Mouse (Mus musculus): ENCODE measurements around the gene Cutal. TPM values are rescaled to one million over a fixed set of nuclear protein-coding genes. Genes with fewer than 3 reads are reported as not detected.
A peak's percentile ranks its signal among the peaks of the same experiment; 100 is the strongest.

Cutal gene
- total and polyA plus RNA-seq, 3 experiments = not detected

GRCm38 (mm10) chr2:34914823-34915082 is 40.6 kb downstream of the Cutal start:
- Histone ChIP-seq H3K4me3 (ENCODE audit: control insufficient read depth in 1 of 2, insufficient read depth in 1 of 2, low read depth in 2 of 2, low read length in 2 of 2) (peak overlapping the region; percentile 65 to 85), H3K9ac (ENCODE audit: control insufficient read depth, low read depth, low read length, poor library complexity, severe bottlenecking) (peak overlapping the region; percentile 93), H3K27ac (ENCODE audit: control insufficient read depth, low read depth, low read length) (no peak overlapping the region)

GRCm38 (mm10) chr2:34915103-34915502 is 40.9 kb downstream of the Cutal start:
- peaks cover 0 to 2% of the 10 kb centered on the region in 2 experiments; a peak in 1 of 4 replicates for H3K27me3 ChIP-seq (ENCODE audit: control insufficient read depth in 1 of 2, insufficient read depth in 2 of 2, low read length in 2 of 2)
- H3K36me3 ChIP-seq (ENCODE audit: control insufficient read depth in 1 of 2, insufficient read depth in 2 of 2, low read length in 2 of 2) = peaks cover 0 to 4% of the 10 kb centered on the region in 2 experiments; a peak in 1 of 4 replicates
- H3K27ac ChIP-seq (ENCODE audit: control insufficient read depth, low read depth, low read length) = no peak overlapping the region
- no peak overlapping the region for H3K4me3 ChIP-seq (ENCODE audit: control insufficient read depth in 1 of 2, insufficient read depth in 1 of 2, low read depth in 2 of 2, low read length in 2 of 2)
- no peak overlapping the region for H3K9ac ChIP-seq (ENCODE audit: control insufficient read depth, low read depth, low read length, poor library complexity, severe bottlenecking)
- peaks cover 0 to 9% of the 10 kb centered on the region in 2 experiments; a peak in 2 of 4 replicates for H3K4me1 ChIP-seq (ENCODE audit: control insufficient read depth in 1 of 2, insufficient read depth in 2 of 2, low read length in 2 of 2)
- TF ChIP-seq UBTF (IDR thresholded peaks at IDR 0.05; ENCODE audit: borderline replicate concordance, insufficient read depth, low read depth, low read length) = no peak
- TF ChIP-seq HCFC1 (IDR thresholded peaks at IDR 0.05; ENCODE audit: low read depth, low read length) = no peak
- no peak for TF ChIP-seq CHD2 (IDR thresholded peaks at IDR 0.05; ENCODE audit: low read length)
- no peak for TF ChIP-seq GABPA (IDR thresholded peaks at IDR 0.05; ENCODE audit: low read depth, low read length)
- TF ChIP-seq POLR2AphosphoS2 (IDR thresholded peaks at IDR 0.05; ENCODE audit: low read length) = no peak
- TF ChIP-seq CHD1 (IDR thresholded peaks at IDR 0.05; ENCODE audit: low read depth, low read length) = no peak
- TF ChIP-seq POLR2AphosphoS5 (IDR thresholded peaks at IDR 0.05; ENCODE audit: borderline replicate concordance, low read depth, low read length) = no peak
- TF ChIP-seq TBP (IDR thresholded peaks at IDR 0.05; ENCODE audit: low read depth, low read length) = no peak
- no peak for TF ChIP-seq BHLHE40 (IDR thresholded peaks at IDR 0.05; ENCODE audit: borderline replicate concordance, low read depth, low read length)
- no peak for TF ChIP-seq ZKSCAN1 (IDR thresholded peaks at IDR 0.05; ENCODE audit: low read depth, low read length)
- TF ChIP-seq SIN3A (IDR thresholded peaks at IDR 0.05; ENCODE audit: low read length) = no peak
- TF ChIP-seq JUND (IDR thresholded peaks at IDR 0.05; ENCODE audit: low read depth, low read length) = no peak
- no peak for TF ChIP-seq SMC3 (IDR thresholded peaks at IDR 0.05; ENCODE audit: low read depth, low read length)
- TF ChIP-seq GATA1 (IDR thresholded peaks at IDR 0.05; ENCODE audit: low read depth, low read length) = no peak
- TF ChIP-seq MYC (IDR thresholded peaks at IDR 0.05; ENCODE audit: low read depth, low read length) = no peak
- TF ChIP-seq POLR2A (IDR thresholded peaks at IDR 0.05; ENCODE audit: control insufficient read depth in 1 of 2, insufficient read depth in 1 of 2, low read depth in 1 of 2, low read length in 2 of 2, poor library complexity in 1 of 2) = no peak
- no peak for TF ChIP-seq TAL1 (IDR thresholded peaks at IDR 0.05; ENCODE audit: low read length)
- TF ChIP-seq RCOR1 (IDR thresholded peaks at IDR 0.05; ENCODE audit: low read depth, low read length) = no peak
- H3K9me3 ChIP-seq (replicated peaks; ENCODE audit: insufficient read depth, low read length) = no peaks in the 10 kb centered on the region
- peaks cover 5% of the 10 kb centered on the region for H3K79me2 ChIP-seq (ENCODE audit: control insufficient read depth, insufficient read depth, low read length, poor library complexity)
- DNase-seq (ENCODE audit: low read depth, low spot score) = peak; percentile 37

More at GRCm38 (mm10) chr2:34914823-34915082, 40.6 kb downstream of the Cutal start:
- DNase-seq (ENCODE audit: low read depth, low spot score) = peak; percentile 27
- Histone ChIP-seq H3K79me2 (ENCODE audit: control insufficient read depth, insufficient read depth, low read length, poor library complexity) (peaks cover 5% of the 10 kb centered on the region), H3K9me3 (replicated peaks; ENCODE audit: insufficient read depth, low read length) (no peaks in the 10 kb centered on the region), H3K27me3 (ENCODE audit: control insufficient read depth in 1 of 2, insufficient read depth in 2 of 2, low read length in 2 of 2) (peaks cover 0 to 1% of the 10 kb centered on the region in 2 experiments; a peak in 1 of 4 replicates), H3K36me3 (ENCODE audit: control insufficient read depth in 1 of 2, insufficient read depth in 2 of 2, low read length in 2 of 2) (peaks cover 0 to 4% of the 10 kb centered on the region in 2 experiments; a peak in 1 of 4 replicates), H3K4me1 (ENCODE audit: control insufficient read depth in 1 of 2, insufficient read depth in 2 of 2, low read length in 2 of 2) (peaks cover 0 to 9% of the 10 kb centered on the region in 2 experiments; a peak in 2 of 4 replicates)
- TF ChIP-seq CHD2 (IDR thresholded peaks at IDR 0.05; ENCODE audit: low read length) (no peak), POLR2AphosphoS2 (IDR thresholded peaks at IDR 0.05; ENCODE audit: low read length) (no peak), CHD1 (IDR thresholded peaks at IDR 0.05; ENCODE audit: low read depth, low read length) (no peak), HCFC1 (IDR thresholded peaks at IDR 0.05; ENCODE audit: low read depth, low read length) (no peak), RCOR1 (IDR thresholded peaks at IDR 0.05; ENCODE audit: low read depth, low read length) (no peak), ETS1 (IDR thresholded peaks at IDR 0.05; ENCODE audit: low read depth, low read length) (no peak), BHLHE40 (IDR thresholded peaks at IDR 0.05; ENCODE audit: borderline replicate concordance, low read depth, low read length) (no peak), MAZ (IDR thresholded peaks at IDR 0.05; ENCODE audit: low read depth, low read length) (no peak), MXI1 (IDR thresholded peaks at IDR 0.05; ENCODE audit: low read depth, low read length) (no peak), USF1 (IDR thresholded peaks at IDR 0.05; ENCODE audit: low read depth, low read length) (no peak), USF2 (IDR thresholded peaks at IDR 0.05; ENCODE audit: borderline replicate concordance in 1 of 2, insufficient read depth in 1 of 2, low read depth in 1 of 2, low read length in 2 of 2) (no peak), POLR2A (IDR thresholded peaks at IDR 0.05; ENCODE audit: control insufficient read depth in 1 of 2, insufficient read depth in 1 of 2, low read depth in 1 of 2, low read length in 2 of 2, poor library complexity in 1 of 2) (no peak), MYB (IDR thresholded peaks at IDR 0.05; ENCODE audit: low read depth, low read length) (no peak), ZNF384 (IDR thresholded peaks at IDR 0.05; ENCODE audit: low read depth, low read length) (no peak), MEF2A (IDR thresholded peaks at IDR 0.05; ENCODE audit: extremely low read depth, insufficient replicate concordance, low read depth, low read length, poor library complexity, severe bottlenecking) (no peak), SMC3 (IDR thresholded peaks at IDR 0.05; ENCODE audit: low read depth, low read length) (no peak), ZKSCAN1 (IDR thresholded peaks at IDR 0.05; ENCODE audit: low read depth, low read length) (no peak), GATA1 (IDR thresholded peaks at IDR 0.05; ENCODE audit: low read depth, low read length) (no peak)

Measured in MEL (cell line).